Mouse (Mus musculus): Measurements from ENCODE around the gene Sept9. TPM values are rescaled to one million over a fixed set of nuclear protein-coding genes. Genes with fewer than 3 reads are reported as not detected.

The Sept9 gene
- polyA plus RNA-seq, 1 experiment from 2014 or later: 166 TPM

- WGBS: 65% methylated on average over 20 of the region's 20 CpGs
Observed at GRCm38 (mm10) chr11:117373195-117373594, 173.7 kb downstream of the Sept9 start.

GRCm38 (mm10) chr11:117373870-117374269 is 174.4 kb downstream of the Sept9 start:
- Histone ChIP-seq H3K4me2 (replicated peaks) (no peak overlapping the region), H3K4me1 (replicated peaks) (peaks cover 19% of the 10 kb centered on the region), H3K4me3 (replicated peaks) (no peak overlapping the region), H3K9ac (no peak overlapping the region), H3K9me3 (no peaks in the 10 kb centered on the region), H3K27ac (no peak overlapping the region), H3K27me3 (replicated peaks) (no peaks in the 10 kb centered on the region), H3K36me3 (no peaks in the 10 kb centered on the region)
- no peak; the same call in 1 of the 2 replicates for ATAC-seq
- 26% methylated on average over 4 of the region's 4 CpGs for WGBS

More at GRCm38 (mm10) chr11:117373195-117373594, 173.7 kb downstream of the Sept9 start:
- Histone ChIP-seq H3K4me2 (replicated peaks) (no peak overlapping the region), H3K4me3 (replicated peaks) (no peak overlapping the region), H3K9ac (no peak overlapping the region), H3K36me3 (no peaks in the 10 kb centered on the region), H3K4me1 (replicated peaks) (peaks cover 19% of the 10 kb centered on the region), H3K27me3 (replicated peaks) (no peaks in the 10 kb centered on the region), H3K27ac (no peak overlapping the region), H3K9me3 (no peaks in the 10 kb centered on the region)
- ATAC-seq: no peak

GRCm38 (mm10) chr11:117374288-117374687 is 174.8 kb downstream of the Sept9 start:
- 48% methylated on average over 7 of the region's 7 CpGs for WGBS
- H3K27me3 ChIP-seq (replicated peaks): no peaks in the 10 kb centered on the region

GRCm38 (mm10) chr11:117379774-117380173 is 180.3 kb downstream of the Sept9 start:
- Histone ChIP-seq H3K4me1 (replicated peaks) (peaks cover 7% of the 10 kb centered on the region), H3K9me3 (no peaks in the 10 kb centered on the region), H3K36me3 (no peaks in the 10 kb centered on the region), H3K4me3 (replicated peaks) (no peak overlapping the region), H3K4me2 (replicated peaks) (no peak overlapping the region), H3K9ac (no peak overlapping the region), H3K27me3 (replicated peaks) (peaks cover 10% of the 10 kb centered on the region), H3K27ac (no peak overlapping the region)
- ATAC-seq: no peak
- WGBS: 66% methylated on average over 5 of the region's 5 CpGs

More at GRCm38 (mm10) chr11:117374288-117374687, 174.8 kb downstream of the Sept9 start:
- H3K9me3 ChIP-seq: no peaks in the 10 kb centered on the region
- no peak overlapping the region for H3K27ac ChIP-seq
- H3K4me1 ChIP-seq (replicated peaks): peaks cover 19% of the 10 kb centered on the region
- no peak overlapping the region for H3K9ac ChIP-seq
- peak; percentile 49 for ATAC-seq
- no peak overlapping the region for H3K4me2 ChIP-seq (replicated peaks)
- H3K36me3 ChIP-seq: no peaks in the 10 kb centered on the region
- H3K4me3 ChIP-seq (replicated peaks): no peak overlapping the region

GRCm38 (mm10) chr11:117384235-117384634 is 184.8 kb downstream of the Sept9 start:
- Histone ChIP-seq H3K9me3 (no peaks in the 10 kb centered on the region), H3K9ac (no peak overlapping the region), H3K27me3 (replicated peaks) (peaks cover 14% of the 10 kb centered on the region), H3K4me2 (replicated peaks) (peak overlapping the region; percentile 32; the same call in 1 of the 2 replicates), H3K4me3 (replicated peaks) (no peak overlapping the region), H3K36me3 (no peaks in the 10 kb centered on the region), H3K27ac (peak overlapping the region; percentile 55; the same call in 1 of the 2 replicates), H3K4me1 (replicated peaks) (peaks cover 13% of the 10 kb centered on the region)
- 6% methylated on average over 9 of the region's 9 CpGs for WGBS
- peak; percentile 56 for ATAC-seq

DNA sequence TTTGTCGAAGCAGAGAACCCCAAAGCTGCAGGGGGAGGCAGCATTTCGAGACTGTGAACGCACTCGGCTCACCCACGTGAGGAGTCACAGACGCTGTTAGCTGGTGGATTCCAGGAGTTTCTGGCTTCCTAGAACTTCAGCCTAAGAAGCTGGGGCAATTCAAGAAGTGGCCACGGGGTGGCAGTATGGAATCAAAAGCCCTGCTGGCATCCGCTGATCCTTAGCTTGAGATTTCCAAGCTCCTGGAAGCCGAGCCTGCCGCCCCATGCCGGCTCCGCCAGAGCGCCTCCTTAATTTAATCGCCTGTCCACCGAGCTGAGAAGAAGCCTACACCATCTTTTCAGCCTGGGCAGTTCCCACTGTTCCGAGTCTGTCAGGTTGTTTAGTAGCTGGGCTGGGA is 185.4 kb downstream of the Sept9 start:
- 2% methylated on average over 16 of the region's 16 CpGs for WGBS
- H3K9ac ChIP-seq: no peak overlapping the region
- H3K4me2 ChIP-seq (replicated peaks): peak overlapping the region; percentile 32
- H3K27ac ChIP-seq: peak overlapping the region; percentile 55
- peaks cover 14% of the 10 kb centered on the region for H3K27me3 ChIP-seq (replicated peaks)
- peak; percentile 52 for ATAC-seq
- H3K36me3 ChIP-seq: no peaks in the 10 kb centered on the region
- H3K4me3 ChIP-seq (replicated peaks): no peak overlapping the region
- peaks cover 15% of the 10 kb centered on the region for H3K4me1 ChIP-seq (replicated peaks)
- no peaks in the 10 kb centered on the region for H3K9me3 ChIP-seq

DNA sequence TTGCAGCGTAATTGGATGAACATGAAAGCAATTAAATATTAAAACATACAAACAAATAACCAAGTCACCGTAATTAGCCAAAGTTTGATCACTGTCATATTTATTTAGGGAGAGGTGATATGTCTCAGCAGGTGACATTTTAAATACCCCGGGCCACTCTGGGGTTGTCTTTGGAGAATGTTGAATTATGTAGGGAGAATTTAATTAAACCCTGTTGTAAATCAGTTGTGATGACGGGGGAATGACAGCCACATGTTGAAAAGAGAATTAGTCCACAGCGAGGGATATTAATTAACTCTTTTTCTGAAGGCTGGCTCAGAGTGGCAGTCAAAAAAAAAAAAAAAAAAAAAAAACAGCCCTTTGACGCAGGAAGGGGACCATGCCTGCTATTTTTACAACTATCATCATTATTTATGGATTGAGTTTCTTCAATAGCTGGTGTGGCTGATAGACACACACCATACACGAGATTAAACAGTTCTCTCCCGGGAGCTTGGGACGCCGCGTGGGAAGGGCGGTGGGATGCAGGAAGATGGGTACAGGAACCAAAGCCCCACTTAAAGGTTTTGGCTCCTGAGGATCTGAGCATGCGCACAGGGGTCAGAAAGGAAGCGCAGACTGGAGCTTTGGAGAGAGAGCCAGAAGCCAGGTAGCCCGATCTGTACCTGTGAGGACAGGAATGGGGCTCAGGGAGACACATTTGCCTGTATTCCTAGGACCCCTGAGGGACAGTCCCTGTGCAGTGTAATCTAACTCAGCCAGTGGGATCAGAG is 186.1 kb downstream of the Sept9 start:
- H3K9ac ChIP-seq: no peak overlapping the region
- H3K27me3 ChIP-seq (replicated peaks): peaks cover 14% of the 10 kb centered on the region
- H3K4me2 ChIP-seq (replicated peaks): peak overlapping the region; percentile 32
- 44% methylated on average over 15 of the region's 15 CpGs for WGBS
- peaks cover 18% of the 10 kb centered on the region for H3K4me1 ChIP-seq (replicated peaks)
- no peak for ATAC-seq
- H3K36me3 ChIP-seq: no peaks in the 10 kb centered on the region
- H3K4me3 ChIP-seq (replicated peaks): no peak overlapping the region
- H3K27ac ChIP-seq: no peak overlapping the region
- H3K9me3 ChIP-seq: no peaks in the 10 kb centered on the region

GRCm38 (mm10) chr11:117387241-117387640 is 187.8 kb downstream of the Sept9 start:
- Histone ChIP-seq H3K27me3 (replicated peaks) (peaks cover 14% of the 10 kb centered on the region), H3K36me3 (no peaks in the 10 kb centered on the region), H3K4me3 (replicated peaks) (no peak overlapping the region), H3K9me3 (no peaks in the 10 kb centered on the region), H3K27ac (no peak overlapping the region), H3K4me1 (replicated peaks) (peaks cover 22% of the 10 kb centered on the region), H3K9ac (no peak overlapping the region), H3K4me2 (replicated peaks) (no peak overlapping the region)
- 80% methylated on average over 10 of the region's 10 CpGs for WGBS
- no peak for ATAC-seq

DNA sequence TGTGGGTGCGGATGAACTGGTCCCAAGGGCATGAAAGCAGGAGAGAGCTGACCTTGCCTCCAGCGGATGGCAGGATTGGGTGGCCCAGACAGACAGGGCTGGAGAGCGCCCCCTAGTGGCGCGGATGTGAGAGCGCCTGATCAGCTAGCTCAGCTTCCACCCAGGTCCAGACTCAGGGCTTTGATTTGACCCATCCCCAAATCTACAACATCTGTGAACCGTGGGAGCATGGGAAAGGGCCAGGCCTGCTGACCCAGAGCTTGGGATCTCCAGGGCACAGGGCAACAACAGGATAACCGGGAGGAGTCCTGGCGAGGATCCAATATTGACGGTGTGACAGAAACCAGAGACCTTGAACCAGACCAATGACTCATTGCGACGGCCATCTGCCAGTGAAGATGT is 190.5 kb downstream of the Sept9 start:
- ATAC-seq: 0 out of 2 replicates have a peak, but pooled peaks have one; percentile 34
- H3K36me3 ChIP-seq: no peaks in the 10 kb centered on the region
- WGBS: 18% methylated on average over 12 of the region's 12 CpGs
- H3K9me3 ChIP-seq: no peaks in the 10 kb centered on the region
- peaks cover 22% of the 10 kb centered on the region for H3K4me1 ChIP-seq (replicated peaks)
- no peak overlapping the region for H3K27ac ChIP-seq
- H3K27me3 ChIP-seq (replicated peaks): peaks cover 23% of the 10 kb centered on the region
- H3K4me3 ChIP-seq (replicated peaks): no peak overlapping the region
- no peak overlapping the region for H3K4me2 ChIP-seq (replicated peaks)
- no peak overlapping the region for H3K9ac ChIP-seq

- Histone ChIP-seq H3K36me3 (no peaks in the 10 kb centered on the region), H3K4me2 (replicated peaks) (no peak overlapping the region), H3K9ac (no peak overlapping the region), H3K27ac (no peak overlapping the region), H3K27me3 (replicated peaks) (peaks cover 24% of the 10 kb centered on the region), H3K4me3 (replicated peaks) (no peak overlapping the region), H3K9me3 (no peaks in the 10 kb centered on the region), H3K4me1 (replicated peaks) (peaks cover 24% of the 10 kb centered on the region)
- 35% methylated on average over 7 of the region's 7 CpGs for WGBS
- no peak for ATAC-seq
Observed at GRCm38 (mm10) chr11:117390774-117391534, 191.5 kb downstream of the Sept9 start.

- no peak overlapping the region for H3K4me2 ChIP-seq (replicated peaks)
- ATAC-seq: no peak
- H3K4me3 ChIP-seq (replicated peaks): no peak overlapping the region
- peaks cover 20% of the 10 kb centered on the region for H3K27me3 ChIP-seq (replicated peaks)
- WGBS: 85% methylated on average over 2 of the region's 2 CpGs
- no peaks in the 10 kb centered on the region for H3K36me3 ChIP-seq
- no peak overlapping the region for H3K9ac ChIP-seq
- H3K4me1 ChIP-seq (replicated peaks): peaks cover 20% of the 10 kb centered on the region
- H3K27ac ChIP-seq: no peak overlapping the region
- no peaks in the 10 kb centered on the region for H3K9me3 ChIP-seq
Observed at GRCm38 (mm10) chr11:117392251-117392650, 192.8 kb downstream of the Sept9 start.

DNA sequence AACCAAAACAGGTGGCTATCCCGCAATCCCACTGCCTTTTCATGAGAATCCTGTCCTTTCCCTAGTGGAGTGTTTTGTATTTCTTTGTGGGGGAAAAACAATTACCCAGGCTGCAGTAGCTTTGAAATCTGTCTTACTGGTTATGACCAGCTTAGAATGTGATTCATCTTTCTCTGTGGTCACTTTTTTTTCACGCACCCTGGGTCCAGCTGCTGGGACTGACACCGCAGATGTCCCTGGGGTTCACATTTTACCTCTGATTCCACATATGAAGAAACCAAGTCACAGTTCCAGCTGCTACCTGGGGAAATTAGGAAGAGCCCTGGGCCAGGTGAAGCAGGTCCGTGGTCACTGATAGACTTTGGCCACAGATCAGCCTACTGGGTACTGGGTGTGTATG is 194.3 kb downstream of the Sept9 start:
- Histone ChIP-seq H3K4me1 (replicated peaks) (peaks cover 26% of the 10 kb centered on the region), H3K9ac (no peak overlapping the region), H3K9me3 (no peaks in the 10 kb centered on the region), H3K4me2 (replicated peaks) (no peak overlapping the region), H3K4me3 (replicated peaks) (no peak overlapping the region), H3K36me3 (no peaks in the 10 kb centered on the region), H3K27me3 (replicated peaks) (peaks cover 20% of the 10 kb centered on the region), H3K27ac (no peak overlapping the region)
- ATAC-seq: no peak
- WGBS: 71% methylated on average over 4 of the region's 4 CpGs
